Mouse (Mus musculus): ENCODE data around the gene Snx13. TPM values are rescaled to one million over a fixed set of nuclear protein-coding genes. Genes with fewer than 3 reads are reported as not detected.

The Snx13 gene
- total and polyA plus RNA-seq, 3 experiments, result 6.2 to 7.6 TPM; not detected in 1

DNA sequence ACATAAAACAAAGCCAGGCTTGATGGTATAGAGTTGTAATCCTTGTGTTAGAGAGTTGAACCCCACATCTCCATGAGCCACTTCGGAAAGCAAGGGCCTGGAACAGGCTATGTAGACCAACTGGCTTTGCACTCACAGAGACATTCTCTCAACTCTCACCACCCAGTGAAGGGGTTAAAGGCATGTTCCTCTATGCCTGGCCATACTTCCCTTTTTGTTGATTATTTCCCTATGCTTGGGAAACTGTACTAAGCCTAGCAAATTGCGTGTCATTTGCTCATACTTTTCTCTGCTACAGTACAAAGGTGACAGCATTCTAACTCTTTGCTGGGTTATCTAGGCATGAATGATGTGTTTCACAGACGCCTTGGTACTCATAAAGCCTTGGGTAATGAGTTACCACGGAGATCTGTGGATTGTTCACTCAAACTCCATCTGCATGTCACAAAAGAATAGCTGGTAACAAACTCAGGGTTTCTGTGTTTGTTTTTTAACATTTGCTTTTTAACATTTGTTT, 21.0 kb upstream of the Snx13 start:
- no peaks in the 10 kb centered on the region; a peak in 1 of 4 replicates for H3K27me3 ChIP-seq (ENCODE audit: control insufficient read depth in 1 of 2, insufficient read depth in 2 of 2, low read length in 2 of 2)
- H3K9me3 ChIP-seq (replicated peaks; ENCODE audit: insufficient read depth, low read length), result no peaks in the 10 kb centered on the region
- peak overlapping the region in 1 of 2 experiments; percentile 0; a peak in 1 of 4 replicates for H3K4me3 ChIP-seq (ENCODE audit: control insufficient read depth in 1 of 2, insufficient read depth in 1 of 2, low read depth in 2 of 2, low read length in 2 of 2)
- no peak overlapping the region for H3K27ac ChIP-seq (ENCODE audit: control insufficient read depth, low read depth, low read length)
- DNase-seq (ENCODE audit: low read depth, low spot score), result peak; percentile 58
- no peaks in the 10 kb centered on the region for H3K79me2 ChIP-seq (ENCODE audit: control insufficient read depth, insufficient read depth, low read length, poor library complexity)
- TF ChIP-seq SMC3 (IDR thresholded peaks at IDR 0.05; ENCODE audit: low read depth, low read length), result no peak
- TF ChIP-seq ETS1 (IDR thresholded peaks at IDR 0.05; ENCODE audit: low read depth, low read length), result no peak
- no peak for TF ChIP-seq MYB (IDR thresholded peaks at IDR 0.05; ENCODE audit: low read depth, low read length)
- no peak for TF ChIP-seq CTCF (IDR thresholded peaks at IDR 0.05 in 2 of 3, conservative IDR thresholded peaks at IDR 0.05 in 1 of 3; ENCODE audit: control insufficient read depth in 1 of 3, insufficient read depth in 1 of 3, low read depth in 2 of 3, low read length in 3 of 3, poor library complexity in 1 of 3, severe bottlenecking in 1 of 3)
- TF ChIP-seq GATA1 (IDR thresholded peaks at IDR 0.05; ENCODE audit: low read depth, low read length), result no peak
- no peak for TF ChIP-seq HCFC1 (IDR thresholded peaks at IDR 0.05; ENCODE audit: low read depth, low read length)
- no peak for TF ChIP-seq EP300 (IDR thresholded peaks at IDR 0.05; ENCODE audit: low read depth in 1 of 2, low read length in 2 of 2)
- no peak for TF ChIP-seq UBTF (IDR thresholded peaks at IDR 0.05; ENCODE audit: borderline replicate concordance, insufficient read depth, low read depth, low read length)
- no peak for TF ChIP-seq ZC3H11A (IDR thresholded peaks at IDR 0.05; ENCODE audit: low read depth, low read length)
- peak overlapping the region; percentile 46 for H3K9ac ChIP-seq (ENCODE audit: control insufficient read depth, low read depth, low read length, poor library complexity, severe bottlenecking)
- H3K4me1 ChIP-seq (ENCODE audit: control insufficient read depth in 1 of 2, insufficient read depth in 2 of 2, low read length in 2 of 2), result 0 out of 4 replicates have a peak, but pooled peaks cover 0 to 2% of the 10 kb centered on the region in 2 experiments
- H3K36me3 ChIP-seq (ENCODE audit: control insufficient read depth in 1 of 2, insufficient read depth in 2 of 2, low read length in 2 of 2), result peaks cover 0 to 2% of the 10 kb centered on the region in 2 experiments; a peak in 2 of 4 replicates

DNA sequence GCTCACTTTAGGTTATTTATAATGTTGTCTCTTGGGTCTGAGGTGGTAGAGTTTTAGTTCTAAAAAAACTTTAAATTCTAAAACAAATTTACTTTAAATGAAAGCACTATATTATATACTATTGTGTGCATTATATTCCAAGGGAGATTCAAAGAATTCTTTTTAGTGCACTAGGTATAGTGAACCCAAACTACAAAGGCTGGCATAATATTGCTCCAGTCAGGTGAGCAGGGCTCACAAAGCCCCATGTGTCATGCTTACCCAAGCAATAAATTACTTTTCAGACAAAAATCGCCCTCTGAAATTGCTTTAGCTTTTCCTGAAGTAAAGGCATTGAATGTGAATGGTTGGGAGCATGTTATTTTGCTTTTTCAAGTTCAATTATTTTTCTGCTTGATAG, 19.5 kb upstream of the Snx13 start:
- Histone ChIP-seq H3K27ac (ENCODE audit: control insufficient read depth, low read depth, low read length) (no peak overlapping the region), H3K9me3 (replicated peaks; ENCODE audit: insufficient read depth, low read length) (no peaks in the 10 kb centered on the region), H3K79me2 (ENCODE audit: control insufficient read depth, insufficient read depth, low read length, poor library complexity) (no peaks in the 10 kb centered on the region), H3K36me3 (ENCODE audit: control insufficient read depth in 1 of 2, insufficient read depth in 2 of 2, low read length in 2 of 2) (peaks cover 0 to 2% of the 10 kb centered on the region in 2 experiments; a peak in 2 of 4 replicates), H3K27me3 (ENCODE audit: control insufficient read depth in 1 of 2, insufficient read depth in 2 of 2, low read length in 2 of 2) (no peaks in the 10 kb centered on the region; a peak in 1 of 4 replicates), H3K4me3 (ENCODE audit: control insufficient read depth in 1 of 2, insufficient read depth in 1 of 2, low read depth in 2 of 2, low read length in 2 of 2) (no peak overlapping the region), H3K4me1 (ENCODE audit: control insufficient read depth in 1 of 2, insufficient read depth in 2 of 2, low read length in 2 of 2) (0 out of 4 replicates have a peak, but pooled peaks cover 0 to 2% of the 10 kb centered on the region in 2 experiments), H3K9ac (ENCODE audit: control insufficient read depth, low read depth, low read length, poor library complexity, severe bottlenecking) (no peak overlapping the region)
- TF ChIP-seq MEF2A (IDR thresholded peaks at IDR 0.05; ENCODE audit: extremely low read depth, insufficient replicate concordance, low read depth, low read length, poor library complexity, severe bottlenecking) (no peak), BHLHE40 (IDR thresholded peaks at IDR 0.05; ENCODE audit: borderline replicate concordance, low read depth, low read length) (no peak), E2F4 (IDR thresholded peaks at IDR 0.05; ENCODE audit: borderline replicate concordance, low read depth, low read length) (no peak), ZC3H11A (IDR thresholded peaks at IDR 0.05; ENCODE audit: low read depth, low read length) (no peak), MXI1 (IDR thresholded peaks at IDR 0.05; ENCODE audit: low read depth, low read length) (no peak)
- no peak for DNase-seq (ENCODE audit: low read depth, low spot score)

All from MEL (cell line).